Mouse (Mus musculus) CH12.LX (cell line): Measurements from ENCODE around the gene Crlf1. TPM values are rescaled to one million over a fixed set of nuclear protein-coding genes. Genes with fewer than 3 reads are reported as not detected.
A peak's percentile ranks its signal among the peaks of the same experiment; 100 is the strongest.

ENCODE experiments used
- DNase-seq: peaks from one replicate; pipeline ENCODE4 v3.0.0-alpha.2; 2013; ENCODE audit errors: extremely low read depth
- H3K27ac ChIP-seq: 2 replicates; pipeline ENCODE4 v1.5.1; 2012; ENCODE audit warnings: low read depth, mild to moderate bottlenecking, control low read depth, moderate library complexity; ENCODE audit not compliant: insufficient read depth
- H3K27me3 ChIP-seq: replicated peaks from 2 replicates; pipeline ENCODE3; 2012; ENCODE audit warnings: inconsistent platforms
- H3K36me3 ChIP-seq, 2 experiments: replicated peaks in 1 of 2; 2 replicates each; pipeline versions ENCODE3 to v1.6.1; 2012; ENCODE audit warnings: inconsistent platforms in 1 of 2, low read length in 1 of 2, mild to moderate bottlenecking in 1 of 2, mixed read lengths in 1 of 2, moderate library complexity in 1 of 2; ENCODE audit not compliant: control insufficient read depth in 1 of 2, insufficient read depth in 1 of 2
- H3K4me1 ChIP-seq, 2 experiments: 2 replicates each; pipeline ENCODE4 v1.6.1; 2012; ENCODE audit warnings: inconsistent platforms in 1 of 2, moderate library complexity in 1 of 2; ENCODE audit not compliant: insufficient read depth in 2 of 2, control insufficient read depth in 1 of 2
- H3K4me2 ChIP-seq: 2 replicates; pipeline ENCODE4 v1.6.1; 2012; ENCODE audit warnings: low read depth, mild to moderate bottlenecking, control low read depth; ENCODE audit not compliant: poor library complexity, insufficient read depth, severe bottlenecking
- H3K4me3 ChIP-seq, 3 experiments: fragments of 150-350 bp in 1 of 3; sonication (generic) in 1 of 3; replicated peaks in 1 of 3; 2 replicates each; pipeline versions ENCODE3 to v1.5.1; 2011 to 2012; ENCODE audit warnings: low read depth in 2 of 3, low read length in 2 of 3, mild to moderate bottlenecking in 2 of 3, moderate library complexity in 2 of 3, control low read depth in 1 of 3, improper control_type of control experiment in 1 of 3, inconsistent platforms in 1 of 3, mixed read lengths in 1 of 3; ENCODE audit not compliant: poor library complexity in 1 of 3
- H3K79me2 ChIP-seq: replicated peaks from 2 replicates; pipeline ENCODE4 v1.6.1; 2012; ENCODE audit warnings: mild to moderate bottlenecking, moderate library complexity; ENCODE audit not compliant: control insufficient read depth, poor library complexity, insufficient read depth, severe bottlenecking; ENCODE audit errors: extremely low read depth
- H3K9ac ChIP-seq: 2 replicates; pipeline ENCODE4 v1.6.1; 2012; ENCODE audit warnings: low read depth, mild to moderate bottlenecking, control low read depth, moderate library complexity; ENCODE audit not compliant: insufficient read depth
- H3K9me3 ChIP-seq: replicated peaks from 2 replicates; pipeline ENCODE3; 2012; ENCODE audit warnings: low read length, inconsistent platforms, mixed read lengths
- E2F4 ChIP-seq: IDR thresholded peaks from 2 replicates; pipeline ENCODE4 v1.6.1; 2011; ENCODE audit warnings: low read depth, low read length, improper control_type of control experiment; ENCODE audit not compliant: insufficient replicate concordance
- ELF1 ChIP-seq: IDR thresholded peaks from 2 replicates; pipeline ENCODE4 v1.6.1; 2014; ENCODE audit warnings: low read depth, mild to moderate bottlenecking, inconsistent platforms, low read length, improper control_type of control experiment
- ETS1 ChIP-seq: conservative IDR thresholded peaks from 2 replicates; pipeline ENCODE4 v1.6.1; 2012; ENCODE audit warnings: low read depth, mild to moderate bottlenecking, inconsistent platforms, low read length, improper control_type of control experiment, moderate library complexity
- JUN ChIP-seq: IDR thresholded peaks from 2 replicates; pipeline ENCODE4 v1.6.1; 2011; ENCODE audit warnings: low read depth, mild to moderate bottlenecking, low read length, improper control_type of control experiment, moderate library complexity; ENCODE audit not compliant: insufficient read depth
- KAT2A ChIP-seq: IDR thresholded peaks from 2 replicates; pipeline ENCODE4 v1.6.1; 2012; ENCODE audit warnings: low read length, improper control_type of control experiment, inconsistent platforms; ENCODE audit not compliant: insufficient replicate concordance
- MAFK ChIP-seq: IDR thresholded peaks from 2 replicates; pipeline ENCODE4 v1.6.1; 2011; ENCODE audit warnings: low read length, improper control_type of control experiment; ENCODE audit not compliant: insufficient replicate concordance
- MAZ ChIP-seq: IDR thresholded peaks from 2 replicates; pipeline ENCODE4 v1.6.1; 2012; ENCODE audit warnings: low read depth, mild to moderate bottlenecking, inconsistent platforms, low read length, improper control_type of control experiment, moderate library complexity
- MEF2A ChIP-seq: IDR thresholded peaks from 2 replicates; pipeline ENCODE4 v1.6.1; 2014; ENCODE audit warnings: low read depth, mild to moderate bottlenecking, inconsistent platforms, low read length, improper control_type of control experiment, borderline replicate concordance
- MXI1 ChIP-seq: IDR thresholded peaks from 2 replicates; pipeline ENCODE4 v1.6.1; 2011; ENCODE audit warnings: mild to moderate bottlenecking, low read depth, low read length, improper control_type of control experiment
- MYC ChIP-seq: IDR thresholded peaks from 2 replicates; pipeline ENCODE4 v1.6.1; 2011; ENCODE audit warnings: low read depth, mild to moderate bottlenecking, improper control_type of control experiment, low read length
- NRF1 ChIP-seq: IDR thresholded peaks from 2 replicates; pipeline ENCODE4 v1.6.1; 2014; ENCODE audit warnings: low read depth, mild to moderate bottlenecking, inconsistent platforms, low read length, improper control_type of control experiment, moderate library complexity
- PAX5 ChIP-seq: IDR thresholded peaks from 2 replicates; pipeline ENCODE4 v1.6.1; 2012; ENCODE audit warnings: low read length, inconsistent platforms, mixed read lengths
- TBP ChIP-seq: conservative IDR thresholded peaks from 2 replicates; pipeline ENCODE4 v1.6.1; 2011; ENCODE audit warnings: low read depth, low read length, improper control_type of control experiment
- TCF12 ChIP-seq: IDR thresholded peaks from 2 replicates; pipeline ENCODE4 v1.6.1; 2014; ENCODE audit warnings: low read depth, mild to moderate bottlenecking, inconsistent platforms, low read length, improper control_type of control experiment
- USF1 ChIP-seq: IDR thresholded peaks from 2 replicates; pipeline ENCODE4 v1.6.1; 2014; ENCODE audit warnings: low read depth, mild to moderate bottlenecking, inconsistent platforms, low read length, improper control_type of control experiment
- USF2 ChIP-seq: conservative IDR thresholded peaks from 2 replicates; pipeline ENCODE4 v1.6.1; 2011; ENCODE audit warnings: low read depth, low read length, improper control_type of control experiment
- ZC3H11A ChIP-seq: IDR thresholded peaks from 2 replicates; pipeline ENCODE4 v1.6.1; 2012; ENCODE audit warnings: low read depth, mild to moderate bottlenecking, inconsistent platforms, low read length, improper control_type of control experiment
- ZKSCAN1 ChIP-seq: IDR thresholded peaks from 2 replicates; pipeline ENCODE4 v1.6.1; 2012; ENCODE audit warnings: low read depth, inconsistent platforms, low read length, improper control_type of control experiment, borderline replicate concordance
- ZMIZ1 ChIP-seq: IDR thresholded peaks from 2 replicates; pipeline ENCODE4 v1.6.1; 2012; ENCODE audit warnings: low read depth, mild to moderate bottlenecking, inconsistent platforms, low read length, improper control_type of control experiment
- ZNF384 ChIP-seq: IDR thresholded peaks from 2 replicates; pipeline ENCODE4 v1.6.1; 2012; ENCODE audit warnings: low read depth, low read length, improper control_type of control experiment, inconsistent platforms
- dilution Hi-C: fragments of 300-500 bp; cut with MboI; formaldehyde crosslinking; loops from 2 replicates; pipeline ENCODE4 v1.14.3; 2020; ENCODE audit warnings: low sequenced_read_pairs; ENCODE audit not compliant: extremely low pct_unique_long_range_greater_than_20kb, extremely low pct_ligation_motif_present
- in situ Hi-C: fragments of 300-500 bp; cut with MboI; formaldehyde crosslinking; loops from 3 replicates; pipeline ENCODE4 v1.14.3; 2019; ENCODE audit warnings: low sequenced_read_pairs, low pct_ligation_motif_present, low pct_unique_long_range_greater_than_20kb, mixed read lengths
- polyA plus RNA-seq: library from polyadenylated mRNA; unstranded; fragments of >175 nt; gene quantifications from 2 replicates; pipeline ENCODE4 v1.2.1, GENCODE M21; 2012; ENCODE audit warnings: low read depth; ENCODE audit not compliant: insufficient read length
- total RNA-seq, 2 experiments: library from RNA; depleted of rRNA; stranded (reverse); fragments of 300-350 nt in 1 of 2; fragments of >200 nt in 1 of 2; gene quantifications; 2 replicates each; pipeline ENCODE4 v1.2.3; 2012 to 2014

The Crlf1 gene
- total RNA-seq (2012; rRNA removed): 1.1 and 1.2 TPM in 2 replicates
- total RNA-seq (2014; rRNA removed): 0.42 TPM in 2 replicates
- 0.44 and 0.78 TPM in 2 replicates for polyA plus RNA-seq

- peaks cover 5 to 22% of the 10 kb centered on the region in 2 experiments for H3K4me1 ChIP-seq
- in situ Hi-C loops (no loop called here), dilution Hi-C loops (no loop called here)
- H3K27me3 ChIP-seq: peaks cover 95% of the 10 kb centered on the region
- H3K9ac ChIP-seq: no peak within 1 kb of the TSS; the same call in 1 of the 2 replicates
- no peaks in the 10 kb centered on the region for H3K36me3 ChIP-seq
- no peak within 1 kb of the TSS for H3K27ac ChIP-seq
- no peak for DNase-seq
- H3K4me3 ChIP-seq: peak within 1 kb of the TSS in 1 of 3 experiments; percentile 36
- no peaks in the 10 kb centered on the region for H3K9me3 ChIP-seq
- H3K4me2 ChIP-seq: peak within 1 kb of the TSS; percentile 93
- no peaks in the 10 kb centered on the region for H3K79me2 ChIP-seq
- no peak for TF ChIP-seq ELF1
- TF ChIP-seq E2F4: no peak
- no peak for TF ChIP-seq MAZ
- TF ChIP-seq MEF2A: no peak
- TF ChIP-seq USF2: no peak
- TF ChIP-seq, all 38 proteins: peak for 0
Measured at GRCm38 (mm10) chr8:70492664-70493640, at the start of gene Crlf1. Gene Crlf1 (plus strand): TSS chr8:70493158.

GRCm38 (mm10) chr8:70443326-70443725 is 49.6 kb upstream of the Crlf1 start:
- H3K27me3 ChIP-seq: no peaks in the 10 kb centered on the region
- TF ChIP-seq TCF12: no peak
- TF ChIP-seq ELF1: no peak
- no peak for TF ChIP-seq PAX5
- TF ChIP-seq JUN: no peak
- TF ChIP-seq ETS1: no peak
- TF ChIP-seq, all 38 proteins: peak for 0
- no peak for DNase-seq
- no peaks in the 10 kb centered on the region for H3K79me2 ChIP-seq
- no peak overlapping the region for H3K4me2 ChIP-seq
- in situ Hi-C loops: no loop called here
- no peak overlapping the region for H3K27ac ChIP-seq
- no peaks in the 10 kb centered on the region for H3K9me3 ChIP-seq
- H3K4me3 ChIP-seq: no peak overlapping the region
- no peak overlapping the region for H3K9ac ChIP-seq
- H3K4me1 ChIP-seq: peaks cover 7 to 14% of the 10 kb centered on the region in 2 experiments
- H3K36me3 ChIP-seq: no peaks in the 10 kb centered on the region
- dilution Hi-C loops: no loop called here

GRCm38 (mm10) chr8:70445988-70446387 is 47.0 kb upstream of the Crlf1 start:
- Histone ChIP-seq H3K9ac (no peak overlapping the region), H3K9me3 (no peaks in the 10 kb centered on the region), H3K79me2 (no peaks in the 10 kb centered on the region), H3K4me3 (no peak overlapping the region), H3K4me1 (peaks cover 3 to 22% of the 10 kb centered on the region in 2 experiments; a peak in 3 of 4 replicates)
- in situ Hi-C loops: no loop called here
- dilution Hi-C loops: no loop called here
- TF ChIP-seq MXI1 (no peak), ZMIZ1 (no peak), ZNF384 (no peak), KAT2A (no peak), JUN (no peak), ZKSCAN1 (no peak), ZC3H11A (no peak), MYC (no peak), USF1 (no peak), NRF1 (no peak), TBP (no peak), MAFK (no peak)
- TF ChIP-seq, all 38 proteins: peak for 0
- no peak overlapping the region for H3K27ac ChIP-seq
- no peak overlapping the region for H3K4me2 ChIP-seq
- DNase-seq: no peak
- peaks cover 0 to 14% of the 10 kb centered on the region in 2 experiments for H3K36me3 ChIP-seq
- H3K27me3 ChIP-seq: no peaks in the 10 kb centered on the region
